Mouse (Mus musculus): ENCODE results near the gene Arhgef25. TPM values are rescaled to one million over a fixed set of nuclear protein-coding genes. Genes with fewer than 3 reads are reported as not detected.

Gene Arhgef25
- polyA plus RNA-seq, 1 experiment: 5.6 TPM

DNA sequence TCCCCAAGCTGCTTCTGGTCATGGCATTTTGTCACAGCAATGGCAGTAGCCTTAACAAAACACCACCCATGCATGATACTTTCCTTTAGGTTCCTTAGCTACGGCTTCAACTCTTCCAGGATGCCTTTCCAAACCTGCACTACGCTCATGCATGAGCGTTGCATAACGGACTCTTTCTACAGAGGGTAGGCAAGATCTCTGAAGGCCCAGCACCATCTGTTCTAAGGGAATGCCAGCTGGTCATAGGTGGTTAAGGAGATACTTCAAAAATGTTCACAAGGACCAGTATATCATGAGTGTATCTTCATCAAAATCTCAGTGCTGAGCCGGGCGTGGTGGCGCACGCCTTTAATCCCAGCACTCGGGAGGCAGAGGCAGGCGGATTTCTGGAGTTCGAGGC, 26.6 kb upstream of the Arhgef25 start:
- Histone ChIP-seq H3K27ac (ENCODE audit: control insufficient read depth, insufficient read depth, low read length) (no peak overlapping the region), H3K36me3 (ENCODE audit: control insufficient read depth, insufficient read depth, low read length) (no peaks in the 10 kb centered on the region), H3K4me3 (ENCODE audit: control insufficient read depth, insufficient read depth, low read length) (no peak overlapping the region), H3K4me1 (replicated peaks; ENCODE audit: control insufficient read depth, insufficient read depth, low read length) (0 out of 2 replicates have a peak, but pooled peaks cover 3% of the 10 kb centered on the region), H3K27me3 (ENCODE audit: control insufficient read depth, insufficient read depth, low read length) (no peaks in the 10 kb centered on the region)
- TF ChIP-seq POLR2A (IDR thresholded peaks at IDR 0.05; ENCODE audit: control insufficient read depth, extremely low read depth, insufficient read depth, low read length, poor library complexity): no peak
- TF ChIP-seq CTCF (IDR thresholded peaks at IDR 0.05; ENCODE audit: borderline replicate concordance, control insufficient read depth, extremely low read depth, insufficient read depth, low read length, poor library complexity): no peak
- 97% methylated on average over 11 of the region's 11 CpGs for WGBS
- no peak for DNase-seq

DNA sequence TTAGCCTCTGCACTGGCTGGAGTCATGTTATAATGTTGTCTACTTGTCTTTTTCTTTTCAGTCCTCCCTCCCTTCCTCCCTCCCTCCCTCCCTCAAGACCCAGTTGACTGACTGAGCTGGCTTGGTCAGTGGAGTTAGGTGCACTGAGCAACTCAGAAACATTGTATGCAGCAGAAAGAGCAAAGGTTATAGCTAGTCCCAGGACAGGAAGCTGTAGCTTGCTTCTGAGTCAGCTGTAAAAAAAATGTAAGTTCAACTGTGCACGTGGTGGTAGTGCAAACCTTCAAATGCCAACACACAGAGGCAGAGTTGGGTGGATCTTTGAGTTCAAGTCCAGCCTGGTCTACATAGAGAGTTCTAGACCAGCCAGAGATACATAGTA, 24.5 kb upstream of the Arhgef25 start:
- Histone ChIP-seq H3K36me3 (ENCODE audit: control insufficient read depth, insufficient read depth, low read length) (no peaks in the 10 kb centered on the region), H3K4me3 (ENCODE audit: control insufficient read depth, insufficient read depth, low read length) (no peak overlapping the region), H3K27me3 (ENCODE audit: control insufficient read depth, insufficient read depth, low read length) (no peaks in the 10 kb centered on the region), H3K27ac (ENCODE audit: control insufficient read depth, insufficient read depth, low read length) (no peak overlapping the region), H3K4me1 (replicated peaks; ENCODE audit: control insufficient read depth, insufficient read depth, low read length) (peaks cover 13% of the 10 kb centered on the region)
- 33% methylated on average over 1 of the region's 1 CpGs for WGBS
- DNase-seq: no peak
- no peak for TF ChIP-seq POLR2A (IDR thresholded peaks at IDR 0.05; ENCODE audit: control insufficient read depth, extremely low read depth, insufficient read depth, low read length, poor library complexity)
- no peak for TF ChIP-seq CTCF (IDR thresholded peaks at IDR 0.05; ENCODE audit: borderline replicate concordance, control insufficient read depth, extremely low read depth, insufficient read depth, low read length, poor library complexity)

DNA sequence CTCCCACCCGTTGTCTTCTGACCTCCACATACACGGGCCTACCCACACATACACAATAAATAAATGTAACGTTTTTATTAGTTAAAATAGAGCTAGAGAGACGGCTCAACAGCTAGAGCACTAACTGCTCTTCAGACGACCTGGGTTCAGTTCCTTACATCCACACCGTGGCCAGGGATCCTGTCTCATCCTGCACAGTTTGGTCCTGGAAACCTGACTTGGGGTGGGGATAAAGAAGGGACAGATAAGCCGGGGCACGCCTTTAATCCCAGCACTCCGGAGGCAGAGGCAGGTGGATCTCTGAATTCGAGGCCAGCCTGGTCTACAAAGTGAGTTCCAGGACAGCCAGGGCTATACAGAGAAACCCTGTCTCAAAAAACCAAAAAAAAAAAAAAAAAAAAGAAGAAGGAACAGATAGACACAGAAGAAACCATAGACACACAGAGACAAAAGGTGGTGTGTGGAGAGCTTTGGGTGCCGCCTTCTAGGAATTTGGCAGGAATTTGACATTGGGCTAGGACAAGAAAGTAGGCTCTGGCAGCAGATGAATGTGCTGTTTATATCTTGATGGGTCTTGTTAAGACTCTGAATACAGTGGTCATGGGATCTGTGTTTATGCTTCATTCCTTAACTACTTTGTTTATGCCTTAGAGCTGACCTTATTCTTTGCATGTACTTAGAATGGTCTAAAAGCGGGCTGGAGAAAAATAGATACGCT, 24.0 kb upstream of the Arhgef25 start:
- DNase-seq: no peak
- Histone ChIP-seq H3K27ac (ENCODE audit: control insufficient read depth, insufficient read depth, low read length) (no peak overlapping the region), H3K4me3 (ENCODE audit: control insufficient read depth, insufficient read depth, low read length) (no peak overlapping the region), H3K36me3 (ENCODE audit: control insufficient read depth, insufficient read depth, low read length) (no peaks in the 10 kb centered on the region), H3K27me3 (ENCODE audit: control insufficient read depth, insufficient read depth, low read length) (no peaks in the 10 kb centered on the region), H3K4me1 (replicated peaks; ENCODE audit: control insufficient read depth, insufficient read depth, low read length) (peaks cover 15% of the 10 kb centered on the region)
- TF ChIP-seq CTCF (IDR thresholded peaks at IDR 0.05; ENCODE audit: borderline replicate concordance, control insufficient read depth, extremely low read depth, insufficient read depth, low read length, poor library complexity) (no peak), POLR2A (IDR thresholded peaks at IDR 0.05; ENCODE audit: control insufficient read depth, extremely low read depth, insufficient read depth, low read length, poor library complexity) (no peak)
- 96% methylated on average over 13 of the region's 13 CpGs for WGBS

DNA sequence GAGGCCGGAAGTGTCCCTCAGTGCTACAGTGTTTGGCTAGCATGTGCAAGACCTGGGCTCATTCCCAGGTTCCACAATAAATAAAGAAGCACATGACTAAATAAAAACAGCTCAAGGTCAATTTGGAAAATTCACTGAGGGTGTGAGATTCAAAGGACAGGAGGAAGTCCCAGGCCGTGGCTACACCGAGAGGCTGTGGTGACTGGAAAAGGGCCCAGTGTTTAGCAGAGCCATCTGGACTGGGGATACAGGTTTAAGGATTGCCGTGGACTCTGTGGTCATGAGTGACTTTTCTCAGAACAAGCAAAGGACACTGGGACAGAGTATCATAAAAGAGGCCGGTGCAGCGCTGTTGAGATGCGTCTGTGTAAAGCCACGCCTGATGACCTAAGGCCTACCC, 23.4 kb upstream of the Arhgef25 start:
- H3K4me3 ChIP-seq (ENCODE audit: control insufficient read depth, insufficient read depth, low read length): no peak overlapping the region
- no peak for DNase-seq
- no peaks in the 10 kb centered on the region for H3K36me3 ChIP-seq (ENCODE audit: control insufficient read depth, insufficient read depth, low read length)
- H3K27ac ChIP-seq (ENCODE audit: control insufficient read depth, insufficient read depth, low read length): no peak overlapping the region
- TF ChIP-seq POLR2A (IDR thresholded peaks at IDR 0.05; ENCODE audit: control insufficient read depth, extremely low read depth, insufficient read depth, low read length, poor library complexity): no peak
- TF ChIP-seq CTCF (IDR thresholded peaks at IDR 0.05; ENCODE audit: borderline replicate concordance, control insufficient read depth, extremely low read depth, insufficient read depth, low read length, poor library complexity): no peak
- 95% methylated on average over 8 of the region's 8 CpGs for WGBS
- no peaks in the 10 kb centered on the region for H3K27me3 ChIP-seq (ENCODE audit: control insufficient read depth, insufficient read depth, low read length)
- H3K4me1 ChIP-seq (replicated peaks; ENCODE audit: control insufficient read depth, insufficient read depth, low read length): peaks cover 15% of the 10 kb centered on the region

DNA sequence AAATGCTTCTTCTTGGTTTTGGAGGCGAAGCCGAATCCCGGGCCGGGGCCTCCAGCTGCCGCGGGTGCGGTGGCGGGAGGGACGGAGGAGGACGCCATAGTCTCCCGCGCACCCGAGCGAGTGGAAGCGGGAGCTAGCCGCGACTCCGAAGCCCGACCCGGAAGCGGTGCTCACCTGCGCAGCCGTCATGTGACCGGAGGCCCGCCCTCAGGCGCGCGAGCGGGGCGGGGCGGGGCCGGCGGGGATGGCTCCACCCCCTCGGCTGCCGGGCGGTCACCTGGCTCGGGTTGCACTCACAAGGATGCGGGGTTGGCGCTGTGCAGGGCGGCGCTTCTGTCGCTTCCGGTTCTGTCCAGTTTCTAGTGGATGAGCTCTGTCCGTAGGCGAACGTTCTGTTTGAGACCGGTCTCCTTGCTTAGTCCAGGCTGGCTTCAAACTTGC, 21.6 kb upstream of the Arhgef25 start, which contains the start of gene Pip4k2c:
Gene Pip4k2c, minus strand, starts transcription at position 172 of the 441 bp plus-strand sequence.
- Histone ChIP-seq H3K4me3 (ENCODE audit: control insufficient read depth, insufficient read depth, low read length) (peak within 1 kb of the TSS; percentile 83), H3K27ac (ENCODE audit: control insufficient read depth, insufficient read depth, low read length) (no peak within 1 kb of the TSS), H3K27me3 (ENCODE audit: control insufficient read depth, insufficient read depth, low read length) (no peaks in the 10 kb centered on the region), H3K36me3 (ENCODE audit: control insufficient read depth, insufficient read depth, low read length) (no peaks in the 10 kb centered on the region; the same call in 1 of the 2 replicates), H3K4me1 (replicated peaks; ENCODE audit: control insufficient read depth, insufficient read depth, low read length) (peaks cover 15% of the 10 kb centered on the region)
- WGBS: under 1% methylated on average over 47 of the region's 47 CpGs
- TF ChIP-seq CTCF (IDR thresholded peaks at IDR 0.05; ENCODE audit: borderline replicate concordance, control insufficient read depth, extremely low read depth, insufficient read depth, low read length, poor library complexity) (peak; percentile 27; the same call in 1 of the 2 replicates), POLR2A (IDR thresholded peaks at IDR 0.05; ENCODE audit: control insufficient read depth, extremely low read depth, insufficient read depth, low read length, poor library complexity) (peak; percentile 71)
- peak; percentile 94 for DNase-seq

DNA sequence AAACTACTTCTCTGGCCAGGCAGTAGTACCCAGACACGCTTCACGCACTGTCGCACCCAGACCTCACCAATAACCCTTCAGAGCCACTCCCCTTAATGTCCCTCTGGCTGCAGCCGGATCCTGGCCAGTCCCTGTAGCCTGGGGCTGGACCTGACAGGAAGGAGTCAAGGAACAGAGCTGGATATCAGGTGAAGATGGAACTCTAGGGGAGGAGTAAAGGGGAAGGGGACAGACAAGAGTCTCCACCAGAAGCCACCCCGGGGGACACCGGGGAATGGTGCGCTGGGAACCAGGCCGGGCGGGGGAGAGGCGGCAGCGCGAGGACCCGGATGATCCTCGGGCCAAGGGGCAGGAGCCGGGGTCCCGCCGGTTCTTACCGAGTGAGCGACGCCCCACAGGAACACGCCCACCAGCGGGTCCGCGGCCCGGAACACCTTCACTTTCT, 21.1 kb upstream of the Arhgef25 start:
- no peak for DNase-seq
- TF ChIP-seq CTCF (IDR thresholded peaks at IDR 0.05; ENCODE audit: borderline replicate concordance, control insufficient read depth, extremely low read depth, insufficient read depth, low read length, poor library complexity): no peak
- TF ChIP-seq POLR2A (IDR thresholded peaks at IDR 0.05; ENCODE audit: control insufficient read depth, extremely low read depth, insufficient read depth, low read length, poor library complexity): no peak
- Histone ChIP-seq H3K4me3 (ENCODE audit: control insufficient read depth, insufficient read depth, low read length) (peak overlapping the region; percentile 83), H3K27ac (ENCODE audit: control insufficient read depth, insufficient read depth, low read length) (no peak overlapping the region), H3K27me3 (ENCODE audit: control insufficient read depth, insufficient read depth, low read length) (no peaks in the 10 kb centered on the region), H3K36me3 (ENCODE audit: control insufficient read depth, insufficient read depth, low read length) (no peaks in the 10 kb centered on the region; the same call in 1 of the 2 replicates), H3K4me1 (replicated peaks; ENCODE audit: control insufficient read depth, insufficient read depth, low read length) (peaks cover 15% of the 10 kb centered on the region)
- 2% methylated on average over 25 of the region's 25 CpGs for WGBS

Measured in thymus, adult 2 months (tissue).